Mouse (Mus musculus): ENCODE results near the gene Rad51b.

Rad51b gene

DNA sequence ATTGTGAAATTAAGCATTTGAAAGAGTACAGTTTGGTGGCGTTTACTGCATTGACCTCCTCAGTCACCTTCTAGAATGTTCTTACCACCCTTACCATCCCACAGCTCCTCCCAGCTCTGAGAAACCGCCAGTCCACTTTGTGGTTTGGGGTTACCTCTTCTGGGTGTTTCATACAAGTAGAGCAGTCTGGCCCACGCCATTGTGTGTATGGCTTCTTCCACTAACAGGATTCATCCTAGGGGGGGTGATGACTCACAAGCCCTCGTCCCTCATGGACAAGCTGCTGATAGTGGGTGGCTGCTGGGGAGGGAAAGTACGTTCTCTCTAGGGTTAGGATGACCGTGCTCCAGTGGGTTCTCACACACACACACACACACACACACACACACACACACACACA, 535.5 kb downstream of the Rad51b start:
- no peak for DNase-seq (ENCODE audit: low spot score in 2 of 2)

GRCm38 (mm10) chr12:79835521-79835920, 538.4 kb downstream of the Rad51b start:
- no peak for DNase-seq (ENCODE audit: low spot score in 2 of 2)

DNA sequence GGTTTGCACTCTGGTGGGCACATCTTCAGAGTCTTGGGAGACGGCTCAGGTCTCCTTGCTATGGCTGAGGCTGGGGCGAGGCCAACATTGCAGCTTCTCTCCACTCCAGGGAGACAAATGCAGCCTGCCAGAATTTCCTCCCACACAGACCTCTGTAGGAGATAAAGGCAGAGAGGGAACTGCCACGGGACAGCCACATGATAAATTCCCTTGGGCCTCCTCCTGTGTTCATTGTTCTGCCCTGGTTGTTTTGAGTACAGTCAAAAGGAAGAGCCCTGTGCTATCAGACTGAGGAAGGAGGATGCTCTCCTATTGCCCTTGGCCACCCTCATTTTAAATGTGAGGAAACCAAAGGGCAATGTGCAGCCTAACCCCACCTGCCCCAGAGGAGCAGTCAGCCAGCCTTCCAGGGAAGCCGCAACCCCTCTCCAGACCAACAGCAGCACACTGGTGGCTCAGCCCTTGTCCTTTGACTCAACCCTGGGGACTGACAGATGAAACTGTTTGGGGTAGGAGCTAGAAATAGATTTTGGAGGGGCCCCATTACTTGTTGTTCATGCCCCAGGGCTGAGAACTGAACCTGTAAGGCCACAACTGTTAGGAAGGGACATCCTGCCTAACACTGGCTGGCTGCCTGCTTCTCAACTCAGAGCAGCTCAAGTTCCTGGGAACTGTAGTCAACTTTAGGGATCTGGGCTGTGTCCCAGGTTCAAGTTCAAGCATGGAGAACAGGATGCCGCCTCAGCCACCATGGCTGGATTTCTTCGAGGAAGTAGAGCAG, 541.3 kb downstream of the Rad51b start:
- peak; percentile 48 to 62 for DNase-seq (ENCODE audit: low spot score in 2 of 2)

- no peak for DNase-seq (ENCODE audit: low spot score in 2 of 2)
These were observed 542.2 kb downstream of the Rad51b start for GRCm38 (mm10) chr12:79839096-79839941.

DNA sequence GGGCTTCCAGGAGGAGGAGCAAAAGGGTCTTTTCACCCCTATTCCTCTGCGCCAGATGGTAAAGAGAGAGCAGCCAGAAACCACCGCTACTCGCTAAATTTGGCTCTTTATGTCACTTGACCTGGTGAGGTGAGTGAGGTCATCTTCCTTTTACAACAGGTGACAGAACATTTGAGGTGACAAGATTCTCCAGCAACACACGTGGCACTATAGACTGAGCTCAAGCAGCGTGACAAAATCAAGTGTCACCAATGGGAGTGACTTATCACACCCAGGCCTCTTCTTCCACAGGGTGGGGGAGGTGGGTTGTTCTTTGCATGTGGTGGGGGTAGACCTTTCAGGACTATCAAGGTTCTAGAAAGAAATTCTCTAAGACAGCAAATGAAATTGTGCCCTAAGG, 543.4 kb downstream of the Rad51b start:
- no peak for DNase-seq (ENCODE audit: low spot score in 2 of 2)

DNA sequence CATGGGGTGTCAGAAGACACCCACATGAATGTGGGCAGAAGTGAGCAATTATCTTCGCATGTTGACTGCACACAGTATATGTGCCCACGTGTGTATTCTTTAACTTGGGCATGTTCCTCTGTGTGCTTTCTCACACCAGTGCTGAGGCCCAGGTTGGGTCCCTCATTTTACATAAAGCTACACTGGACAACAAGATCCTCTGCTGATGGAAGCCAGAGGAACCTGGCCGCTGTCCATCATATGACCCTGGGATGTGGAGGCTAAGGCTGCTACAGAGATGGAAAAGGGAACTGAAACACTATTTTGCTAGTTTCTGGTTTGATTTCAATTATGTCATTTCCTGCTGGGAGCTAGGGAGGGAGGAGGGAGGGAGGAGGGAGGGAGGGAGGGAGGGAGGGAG, 544.2 kb downstream of the Rad51b start:
- no peak for DNase-seq (ENCODE audit: low spot score in 2 of 2)

DNA sequence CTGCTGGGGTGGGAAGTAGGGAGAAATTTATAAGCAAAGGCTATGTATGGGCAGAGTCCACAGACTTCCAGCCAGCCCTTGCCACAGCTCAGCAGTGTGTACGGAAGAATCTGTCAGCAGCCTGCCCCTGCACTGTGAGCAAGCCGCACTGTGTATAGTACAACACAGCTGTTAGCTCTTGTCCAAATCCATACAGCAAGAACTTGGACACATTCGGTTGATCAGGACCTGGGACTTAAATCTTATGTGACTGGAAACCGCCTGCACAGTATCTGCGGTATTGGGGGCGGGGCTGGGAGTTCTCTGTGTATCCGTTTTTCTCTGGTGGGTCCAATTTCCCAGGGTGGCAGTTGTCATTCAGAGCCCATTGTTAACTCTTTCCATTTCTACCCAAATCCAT, 545.2 kb downstream of the Rad51b start:
- peak in 1 of 2 experiments; percentile 34 for DNase-seq (ENCODE audit: low spot score in 2 of 2)

- no peak for DNase-seq (ENCODE audit: low spot score in 2 of 2)
These were observed 545.9 kb downstream of the Rad51b start for GRCm38 (mm10) chr12:79843002-79843401.

DNA sequence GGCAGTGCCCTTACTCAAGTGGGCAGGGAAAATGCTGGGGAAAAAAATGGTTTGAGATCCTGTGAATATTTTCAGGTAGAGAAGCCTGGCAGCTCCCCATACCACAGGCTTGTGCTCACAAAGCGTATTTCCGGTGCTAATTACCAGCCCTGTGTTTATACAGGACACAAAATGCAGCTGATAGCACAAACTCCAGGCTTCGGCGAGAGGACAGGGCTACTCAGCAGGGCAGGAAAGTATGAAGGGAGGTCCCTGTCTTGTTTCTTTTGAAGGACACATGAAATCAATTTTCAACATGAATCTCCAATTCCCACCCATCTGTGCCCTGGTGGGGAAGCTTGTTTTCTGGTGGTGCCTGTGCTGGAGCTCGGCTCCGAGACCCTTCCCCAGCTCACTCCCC, 546.4 kb downstream of the Rad51b start:
- DNase-seq (ENCODE audit: low spot score in 2 of 2) = no peak

GRCm38 (mm10) chr12:79846247-79847151, 549.4 kb downstream of the Rad51b start:
- no peak for DNase-seq (ENCODE audit: low spot score in 2 of 2)

- DNase-seq (ENCODE audit: low spot score in 2 of 2) = no peak
These were observed 551.5 kb downstream of the Rad51b start for GRCm38 (mm10) chr12:79848539-79848938.

- DNase-seq (ENCODE audit: low spot score in 2 of 2) = no peak
These were observed 552.9 kb downstream of the Rad51b start for GRCm38 (mm10) chr12:79850021-79850420.

- no peak for DNase-seq (ENCODE audit: low spot score in 2 of 2)
These were observed 554.8 kb downstream of the Rad51b start for GRCm38 (mm10) chr12:79851898-79852297.

GRCm38 (mm10) chr12:79852606-79853005, 555.5 kb downstream of the Rad51b start:
- DNase-seq (ENCODE audit: low spot score in 2 of 2) = no peak

DNA sequence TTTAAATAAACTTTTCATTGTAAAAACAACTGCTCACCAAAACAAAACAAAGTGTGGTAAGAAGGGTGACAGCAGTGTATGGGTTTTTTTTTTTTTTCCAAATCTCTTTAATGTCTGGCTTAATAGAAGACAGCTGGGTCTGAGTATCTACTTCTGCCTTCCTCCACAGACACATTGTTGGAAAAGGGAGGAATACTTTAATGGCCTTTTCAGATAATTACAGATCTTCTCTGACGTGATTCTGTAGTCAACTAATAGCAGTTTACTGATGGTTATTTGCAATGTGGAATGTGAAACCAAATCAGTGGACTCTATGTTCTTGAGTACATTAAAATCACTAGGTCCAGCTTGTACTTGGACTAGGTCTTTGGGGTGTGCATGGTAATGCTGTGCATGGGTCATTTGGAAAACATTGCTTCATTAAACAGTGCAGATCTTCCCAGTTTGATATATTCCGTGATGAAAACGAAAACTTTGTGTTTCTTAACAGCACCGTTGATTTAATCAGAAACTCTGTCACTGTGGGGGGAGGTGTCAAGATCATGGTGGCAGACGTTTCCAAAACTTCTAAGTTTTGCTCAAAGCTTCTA, 556.9 kb downstream of the Rad51b start:
- no peak for DNase-seq (ENCODE audit: low spot score in 2 of 2)

DNA sequence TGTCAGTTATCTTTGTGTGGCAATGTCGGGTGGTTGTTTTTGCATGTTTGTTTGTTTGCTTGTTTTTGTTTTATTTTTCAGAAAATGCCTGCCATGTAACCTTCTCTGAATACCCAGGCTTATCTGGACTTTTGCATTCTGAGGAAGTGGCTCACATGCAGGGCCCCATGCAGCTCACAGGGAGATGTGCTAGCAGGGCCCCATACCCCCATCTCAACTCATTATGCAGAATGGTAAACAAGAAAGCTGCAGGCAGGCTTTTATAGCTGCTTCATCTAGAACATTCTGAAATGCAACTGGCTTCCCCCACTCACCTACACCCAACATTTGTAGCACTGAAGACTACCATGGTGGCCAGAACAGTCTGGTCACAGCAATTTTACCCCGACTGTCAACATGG, 557.4 kb downstream of the Rad51b start:
- no peak for DNase-seq (ENCODE audit: low spot score in 2 of 2)

- no peak for DNase-seq (ENCODE audit: low spot score in 2 of 2)
These were observed 559.2 kb downstream of the Rad51b start for GRCm38 (mm10) chr12:79856116-79856909.

- DNase-seq (ENCODE audit: low spot score in 2 of 2) = no peak
These were observed 560.6 kb downstream of the Rad51b start for GRCm38 (mm10) chr12:79857704-79858103.

DNA sequence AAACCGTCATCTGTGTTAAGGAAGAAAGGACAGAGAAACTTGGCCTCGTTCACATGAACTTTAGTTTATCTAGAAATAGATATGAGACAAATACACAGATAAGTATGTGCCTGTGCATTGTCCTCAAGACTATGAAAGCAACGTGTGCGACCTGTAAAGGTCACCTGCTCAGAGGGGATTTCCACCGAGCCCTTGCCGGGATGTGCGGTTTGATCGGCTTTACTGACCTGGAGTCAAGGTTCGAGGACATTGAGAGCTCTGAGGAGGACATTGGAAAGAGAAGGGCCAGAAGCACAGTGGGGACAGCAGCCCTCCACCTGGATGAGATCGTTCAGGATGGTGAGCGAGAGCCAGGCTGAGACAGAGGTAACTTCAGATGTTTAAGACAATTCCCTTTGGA, 561.3 kb downstream of the Rad51b start:
- DNase-seq (ENCODE audit: low spot score in 2 of 2) = no peak

DNA sequence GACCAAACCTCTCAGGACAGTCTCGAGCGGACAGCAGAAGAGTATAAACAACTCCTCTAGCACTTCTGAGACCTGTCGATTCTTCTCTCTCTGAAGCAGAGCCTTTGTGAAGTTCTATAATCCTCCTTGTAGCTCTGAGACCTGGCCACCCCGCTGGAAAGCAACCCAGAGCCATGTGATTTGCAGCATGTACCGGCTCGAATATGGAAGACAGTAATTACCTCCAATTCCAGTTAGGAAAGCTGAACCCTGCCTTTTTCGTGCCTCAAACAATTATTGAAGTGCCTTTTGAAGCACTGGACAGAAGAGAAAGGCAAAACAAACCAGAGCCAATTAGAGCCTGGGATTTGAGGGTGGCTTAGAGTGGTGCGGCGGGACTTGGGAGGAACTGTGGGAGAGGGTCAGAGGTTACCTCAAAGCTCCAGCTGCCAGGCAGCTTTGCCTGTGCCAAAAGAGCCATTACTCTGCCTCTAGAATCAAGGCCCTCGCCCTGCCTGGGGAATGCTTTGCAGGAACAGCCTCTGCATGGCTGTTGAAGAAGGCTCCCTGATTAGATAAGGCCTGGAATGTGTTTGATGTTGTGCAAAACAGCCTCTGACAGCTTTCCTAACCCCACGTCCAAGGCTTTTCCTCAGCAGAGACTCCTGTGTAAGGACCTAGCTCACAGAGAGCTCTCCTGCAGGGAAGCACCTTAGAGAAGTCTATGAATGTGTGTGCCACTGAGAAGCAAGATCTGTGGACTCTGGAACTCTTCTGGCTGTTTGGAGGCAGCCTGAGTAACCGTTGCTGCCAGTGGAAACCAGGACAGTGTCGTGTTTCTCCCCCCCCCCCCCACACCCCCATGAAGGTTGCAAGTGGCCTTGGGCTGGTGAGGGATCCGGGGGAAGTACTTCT, 562.5 kb downstream of the Rad51b start:
- no peak for DNase-seq (ENCODE audit: low spot score in 2 of 2)
